13 mouse cellular contexts compared by ENCODE assay signal in the genomic region with DNA sequence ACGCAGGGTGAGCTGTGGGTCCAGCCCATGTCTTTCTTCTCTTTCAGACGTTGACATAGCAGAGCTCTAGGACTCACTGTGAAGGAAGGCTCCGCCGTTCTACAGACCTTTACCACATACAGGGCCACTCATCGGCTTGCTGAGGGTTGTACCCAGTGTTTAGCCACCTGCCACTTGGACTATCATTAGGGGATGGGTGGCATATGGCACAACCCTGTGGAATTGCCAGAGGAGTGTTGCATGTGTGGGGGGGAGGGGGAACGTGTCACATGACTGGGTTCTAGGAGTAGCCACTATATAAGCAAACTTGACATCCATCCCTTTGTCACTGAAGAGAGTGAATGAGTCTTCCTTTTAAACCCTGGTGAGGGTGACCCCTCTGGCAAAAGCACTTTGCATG. TPM values are rescaled to one million over a fixed set of nuclear protein-coding genes. Genes with fewer than 3 reads are reported as not detected.
DNase-seq lines count a peak whose midpoint lies in the region; ATAC-seq lines count a peak whose summit lies in the region.
"Had no signal": no experiment of that assay in that cellular context is flagged by ENCODE, and none has a peak within 500 bp of the region (broad histone marks: within the 10 kb centered on the region; RNA-seq: fewer than 3 reads in every experiment).

No protein-coding gene starts in this region.

- peaks cover 51% of the 10 kb centered on the region for H3K36me3 ChIP-seq in embryonic facial prominence, embryonic 13.5 days
- H3K36me3 ChIP-seq in embryonic facial prominence, embryonic 10.5 days (replicated peaks) = peaks cover 54% of the 10 kb centered on the region
- peaks cover 40% of the 10 kb centered on the region for H3K36me3 ChIP-seq in kidney, embryonic 15.5 days
- H3K36me3 ChIP-seq in limb, embryonic 15.5 days = peaks cover 44% of the 10 kb centered on the region

- H3K4me3 ChIP-seq in embryonic facial prominence, embryonic 13.5 days = no peak overlapping the region
- H3K4me3 ChIP-seq in embryonic facial prominence, embryonic 10.5 days = no peak overlapping the region
- H3K4me3 ChIP-seq in kidney, embryonic 15.5 days (replicated peaks) = peak overlapping the region; percentile 84; the same call in 1 of the 2 replicates
- 0 out of 2 replicates have a peak overlapping the region, but pooled peaks have one; percentile 76 for H3K4me3 ChIP-seq in limb, embryonic 15.5 days

- WGBS in embryonic facial prominence, embryonic 13.5 days = 89% methylated on average over 6 of the region's 6 CpGs
- 90% methylated on average over 6 of the region's 6 CpGs for WGBS in embryonic facial prominence, embryonic 10.5 days
- 70% methylated on average over 6 of the region's 6 CpGs for WGBS in kidney, embryonic 15.5 days
- 92% methylated on average over 6 of the region's 6 CpGs for WGBS in limb, embryonic 15.5 days

- no peaks in the 10 kb centered on the region for H3K27me3 ChIP-seq in embryonic facial prominence, embryonic 13.5 days
- H3K27me3 ChIP-seq in embryonic facial prominence, embryonic 10.5 days (replicated peaks; ENCODE audit: low read depth, poor library complexity, severe bottlenecking) = no peaks in the 10 kb centered on the region
- H3K27me3 ChIP-seq in kidney, embryonic 15.5 days = no peaks in the 10 kb centered on the region
- no peaks in the 10 kb centered on the region for H3K27me3 ChIP-seq in limb, embryonic 15.5 days
- H3K27me3 ChIP-seq: embryonic facial prominence, embryonic 15.5 days had no signal

- 0 out of 2 replicates have a peak overlapping the region, but pooled peaks have one; percentile 94 for H3K4me2 ChIP-seq in embryonic facial prominence, embryonic 13.5 days
- H3K4me2 ChIP-seq in kidney, embryonic 15.5 days = peak overlapping the region; percentile 90
- no peak overlapping the region for H3K4me2 ChIP-seq in limb, embryonic 15.5 days

- 0 out of 2 replicates have a peak, but pooled peaks cover 6% of the 10 kb centered on the region for H3K9me3 ChIP-seq in embryonic facial prominence, embryonic 13.5 days
- H3K9me3 ChIP-seq in embryonic facial prominence, embryonic 10.5 days = peaks cover 8% of the 10 kb centered on the region
- H3K9me3 ChIP-seq in kidney, embryonic 15.5 days (replicated peaks) = no peaks in the 10 kb centered on the region; the same call in 1 of the 2 replicates
- no peaks in the 10 kb centered on the region for H3K9me3 ChIP-seq in limb, embryonic 15.5 days
- H3K9me3 ChIP-seq: embryonic facial prominence, embryonic 15.5 days had no signal

- DNase-seq in embryonic facial prominence, embryonic 10.5 days (ENCODE audit: low spot score) = no peak
- DNase-seq in kidney, postnatal 10 days = no peak
- peak; percentile 73 for DNase-seq in brain, adult 2 months (ENCODE audit: low read depth, low spot score)
- no peak for DNase-seq in kidney, postnatal 14 days
- DNase-seq in layer of hippocampus, adult 9-11 months = no peak
- DNase-seq: B cell, adult 2 months; forebrain, postnatal 0 days; gastrocnemius, postnatal 25 days had no signal

- no peak overlapping the region for H3K9ac ChIP-seq in embryonic facial prominence, embryonic 13.5 days
- no peak overlapping the region for H3K9ac ChIP-seq in kidney, embryonic 15.5 days
- peak overlapping the region; percentile 17; the same call in 1 of the 2 replicates for H3K9ac ChIP-seq in limb, embryonic 15.5 days
- H3K9ac ChIP-seq: embryonic facial prominence, embryonic 15.5 days had no signal

- peaks cover 25% of the 10 kb centered on the region for H3K4me1 ChIP-seq in embryonic facial prominence, embryonic 13.5 days
- peaks cover 33% of the 10 kb centered on the region for H3K4me1 ChIP-seq in embryonic facial prominence, embryonic 10.5 days
- H3K4me1 ChIP-seq in kidney, embryonic 15.5 days = peaks cover 57% of the 10 kb centered on the region
- peaks cover 30% of the 10 kb centered on the region for H3K4me1 ChIP-seq in limb, embryonic 15.5 days

- H3K27ac ChIP-seq in embryonic facial prominence, embryonic 13.5 days = no peak overlapping the region
- H3K27ac ChIP-seq in embryonic facial prominence, embryonic 10.5 days (replicated peaks) = no peak overlapping the region
- no peak overlapping the region for H3K27ac ChIP-seq in kidney, embryonic 15.5 days
- no peak overlapping the region for H3K27ac ChIP-seq in limb, embryonic 15.5 days
- H3K27ac ChIP-seq: embryonic facial prominence, embryonic 15.5 days; hindbrain, postnatal 0 days had no signal

- no peak for ATAC-seq in embryonic facial prominence, embryonic 13.5 days (ENCODE audit: insufficient number of reproducible peaks, insufficient read depth, low FRiP score, low TSS enrichment, low read depth)
- no peak for ATAC-seq in kidney, embryonic 15.5 days (replicated peaks; ENCODE audit: low FRiP score)
- no peak for ATAC-seq in limb, embryonic 15.5 days (ENCODE audit: insufficient number of reproducible peaks, low FRiP score, low TSS enrichment, low read depth)
- ATAC-seq: forebrain, postnatal 0 days; hindbrain, postnatal 0 days had no signal

RNA-seq across cellular contexts. Expression of gene Dusp1, which starts 1.5 kb away (rescaled TPM):
- 13.2 and 15.4 TPM in 2 replicates for polyA plus RNA-seq in embryonic facial prominence, embryonic 13.5 days (2015; fragmentation: Nextera tagmentation; extraction: Ambion mirVana)
- polyA plus RNA-seq in embryonic facial prominence, embryonic 10.5 days (2016; fragmentation: Nextera tagmentation; extraction: Ambion mirVana) = 22.5 and 23.3 TPM in 2 replicates
- polyA plus RNA-seq in kidney, embryonic 15.5 days (2015; fragmentation: Nextera tagmentation; extraction: Ambion mirVana) = 23.1 and 24.8 TPM in 2 replicates
- polyA plus RNA-seq in limb, embryonic 15.5 days (2015; fragmentation: Nextera tagmentation; extraction: Ambion mirVana) = 27.3 and 32.5 TPM in 2 replicates

RNA-seq across cellular contexts. Expression of gene Ergic1, which starts 2.2 kb away (rescaled TPM):
- polyA plus RNA-seq in embryonic facial prominence, embryonic 13.5 days (2015; fragmentation: Nextera tagmentation; extraction: Ambion mirVana) = 120 and 121 TPM in 2 replicates
- 107 and 109 TPM in 2 replicates for polyA plus RNA-seq in embryonic facial prominence, embryonic 10.5 days (2016; fragmentation: Nextera tagmentation; extraction: Ambion mirVana)
- polyA plus RNA-seq in kidney, embryonic 15.5 days (2015; fragmentation: Nextera tagmentation; extraction: Ambion mirVana) = 124 and 131 TPM in 2 replicates
- polyA plus RNA-seq in limb, embryonic 15.5 days (2015; fragmentation: Nextera tagmentation; extraction: Ambion mirVana) = 122 and 130 TPM in 2 replicates

Comparison
In these comparisons a context has a peak if more than half of its experiments do, and no peak if none do; other contexts are left out.
1. H3K4me3 ChIP-seq: peak in kidney, embryonic 15.5 days (single experiment) and limb, embryonic 15.5 days (single experiment); none in embryonic facial prominence, embryonic 13.5 days (single experiment) and embryonic facial prominence, embryonic 10.5 days (single experiment).